Mouse (Mus musculus): ENCODE measurements around the gene Spp2.

DNA sequence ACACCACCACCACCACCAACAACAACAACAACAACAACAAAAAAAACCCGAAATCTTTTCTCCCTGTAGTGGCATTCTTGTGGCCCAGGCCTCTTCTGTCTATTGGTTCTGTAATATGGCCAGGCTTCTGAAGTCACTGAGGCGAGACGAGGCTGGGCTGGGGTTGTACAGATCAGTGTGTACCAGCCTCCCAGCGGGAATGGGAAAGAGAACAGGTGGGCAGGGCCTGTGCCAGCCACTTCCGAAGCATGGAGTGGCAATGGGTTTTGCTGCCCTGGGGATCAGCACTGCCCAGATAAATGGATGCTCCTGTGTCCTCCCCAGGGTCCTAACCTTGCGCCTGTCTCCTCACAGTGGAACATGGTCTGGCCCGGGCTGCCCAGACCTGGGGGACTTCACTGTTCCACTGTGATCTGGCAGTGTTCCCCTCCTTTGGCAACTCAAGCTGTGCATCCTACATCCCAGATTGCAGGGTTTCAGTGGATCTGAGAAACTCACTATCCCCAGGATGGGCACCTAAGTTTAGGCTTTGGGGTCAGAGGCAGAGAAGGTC, 48.6 kb upstream of the Spp2 start:
- no peak for TF ChIP-seq POLR2A (IDR thresholded peaks at IDR 0.05; ENCODE audit: control insufficient read depth, low read depth, low read length)
- TF ChIP-seq CTCF (IDR thresholded peaks at IDR 0.05; ENCODE audit: control insufficient read depth, insufficient read depth, insufficient replicate concordance, low read depth, low read length), result no peak
